Mouse (Mus musculus): ENCODE measurements around the gene Sox9. TPM values are rescaled to one million over a fixed set of nuclear protein-coding genes. Genes with fewer than 3 reads are reported as not detected.

The Sox9 gene
- 0.97 and 1.7 TPM in 2 replicates for total RNA-seq (2021)
- long read RNA-seq, full-length matches to known transcripts: 1 of 2 reads
- long read RNA-seq, partial matches to known transcripts: 0 of 2 reads
- long read RNA-seq, other reads (novel, unspliced or antisense): 1 of 2 reads

DNA sequence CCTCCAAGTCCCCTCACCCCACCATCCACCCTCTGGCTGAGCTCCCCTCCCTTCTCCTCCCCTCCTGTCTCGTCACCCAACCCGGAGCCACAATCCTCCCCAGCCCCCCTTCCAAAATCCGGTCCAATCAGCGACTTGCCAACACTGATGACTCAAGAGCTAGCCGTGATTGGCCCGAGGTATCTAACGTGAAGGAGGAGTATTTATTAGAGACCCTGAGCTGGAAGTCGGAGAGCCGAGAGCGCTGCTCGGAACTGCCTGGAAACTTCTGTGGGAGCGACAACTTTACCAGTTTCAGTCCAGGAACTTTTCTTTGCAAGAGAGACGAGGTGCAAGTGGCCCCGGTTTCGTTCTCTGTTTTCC, at the start of gene Sox9:
TSS of gene Sox9 (plus strand) at position 231 of the 363 bp plus-strand sequence.
- DNase-seq: peak; percentile 83

GRCm38 (mm10) chr11:112732401-112732800, 49.6 kb upstream of the Sox9 start:
- DNase-seq: no peak

DNA sequence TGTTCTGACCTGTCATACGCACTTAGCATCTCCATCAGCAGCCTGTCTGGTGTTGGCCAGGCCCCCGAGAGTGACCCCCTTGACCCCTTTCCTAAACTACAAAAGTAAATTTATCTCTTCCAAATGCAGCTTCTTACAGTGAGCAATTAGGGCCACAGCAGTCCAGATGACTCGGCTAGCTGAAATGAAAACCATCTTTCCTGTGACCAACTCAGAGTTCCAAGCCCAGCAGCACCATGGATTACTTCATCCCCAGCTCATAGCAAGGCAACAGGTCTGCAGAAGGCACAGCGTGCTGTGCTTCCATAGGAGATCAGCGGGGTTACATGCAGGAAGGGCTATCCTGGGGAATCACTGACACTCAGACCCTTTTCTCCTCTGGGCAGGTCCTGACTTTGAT, 45.0 kb upstream of the Sox9 start:
- no peak for DNase-seq

- no peak for DNase-seq
Observed at GRCm38 (mm10) chr11:112739681-112740080, 42.3 kb upstream of the Sox9 start.

DNA sequence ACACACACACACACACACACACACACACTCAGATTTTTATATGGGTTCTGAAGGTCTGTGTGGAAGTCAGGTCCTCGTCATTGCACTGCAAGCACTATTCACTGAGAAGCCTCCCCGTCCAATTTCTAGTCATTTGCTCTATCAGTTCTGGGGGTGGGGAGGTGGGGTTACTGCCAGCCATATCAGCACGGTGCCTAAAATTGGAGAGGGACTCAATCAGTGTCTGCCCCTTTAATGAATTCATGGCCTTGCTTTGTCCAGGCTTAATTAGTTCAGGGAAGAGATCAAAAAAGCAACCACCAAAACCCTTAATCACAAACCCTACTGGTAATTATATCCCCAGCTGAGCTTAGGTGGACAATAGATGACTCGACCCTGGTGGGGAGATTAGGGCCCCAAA, 25.5 kb upstream of the Sox9 start:
- DNase-seq: no peak

GRCm38 (mm10) chr11:112758056-112758455, 24.0 kb upstream of the Sox9 start:
- DNase-seq: no peak

GRCm38 (mm10) chr11:112766956-112767355, 15.1 kb upstream of the Sox9 start:
- DNase-seq: no peak

- DNase-seq: no peak
Observed at GRCm38 (mm10) chr11:112767531-112768041, 14.4 kb upstream of the Sox9 start.

GRCm38 (mm10) chr11:112772791-112773355, 9.2 kb upstream of the Sox9 start:
- no peak for DNase-seq

GRCm38 (mm10) chr11:112779762-112780161, 2.3 kb upstream of the Sox9 start:
- DNase-seq: peak; percentile 41

GRCm38 (mm10) chr11:112780394-112780920, 1.6 kb upstream of the Sox9 start:
- no peak for DNase-seq

- DNase-seq: peak; percentile 35
Observed at GRCm38 (mm10) chr11:112781035-112781911, 751 bp upstream of the Sox9 start.

- DNase-seq: peak; percentile 72
Observed at GRCm38 (mm10) chr11:112782357-112783121, 515 bp downstream of the Sox9 start.

DNA sequence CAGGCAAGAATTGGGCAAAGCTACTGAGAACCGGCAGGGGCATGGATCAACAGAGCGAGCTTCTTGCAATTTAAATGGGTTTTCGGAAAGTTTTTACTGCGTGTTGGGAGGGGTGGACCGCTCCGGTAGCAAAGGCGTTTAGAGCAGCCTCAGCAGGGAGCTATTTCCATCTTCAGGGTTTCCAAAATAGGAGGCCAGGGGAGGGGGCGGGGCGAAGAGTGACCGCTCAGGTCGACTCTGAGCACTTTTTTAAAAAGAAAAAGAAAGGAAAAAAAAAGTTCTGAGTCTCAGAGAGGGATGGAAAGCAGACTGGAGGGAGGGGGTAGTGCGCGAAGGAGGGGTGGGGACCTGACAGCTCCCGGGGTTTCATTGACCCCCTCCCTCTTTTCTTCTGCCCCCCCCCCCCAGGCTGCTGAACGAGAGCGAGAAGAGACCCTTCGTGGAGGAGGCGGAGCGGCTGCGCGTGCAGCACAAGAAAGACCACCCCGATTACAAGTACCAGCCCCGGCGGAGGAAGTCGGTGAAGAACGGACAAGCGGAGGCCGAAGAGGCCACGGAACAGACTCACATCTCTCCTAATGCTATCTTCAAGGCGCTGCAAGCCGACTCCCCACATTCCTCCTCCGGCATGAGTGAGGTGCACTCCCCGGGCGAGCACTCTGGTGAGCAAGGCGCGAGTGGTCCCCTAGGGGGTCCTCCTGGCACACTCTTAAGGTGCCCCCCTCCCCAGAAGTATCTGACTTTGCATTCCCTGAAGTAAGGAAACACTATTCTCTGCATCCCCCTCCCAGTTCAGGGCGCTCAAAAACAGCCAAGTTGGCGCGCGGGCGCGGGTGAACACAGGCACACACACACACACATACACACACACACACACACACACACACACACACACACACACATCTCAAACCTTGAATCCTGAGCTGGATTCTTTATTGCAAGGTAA, 1.6 kb downstream of the Sox9 start:
- DNase-seq: no peak

DNA sequence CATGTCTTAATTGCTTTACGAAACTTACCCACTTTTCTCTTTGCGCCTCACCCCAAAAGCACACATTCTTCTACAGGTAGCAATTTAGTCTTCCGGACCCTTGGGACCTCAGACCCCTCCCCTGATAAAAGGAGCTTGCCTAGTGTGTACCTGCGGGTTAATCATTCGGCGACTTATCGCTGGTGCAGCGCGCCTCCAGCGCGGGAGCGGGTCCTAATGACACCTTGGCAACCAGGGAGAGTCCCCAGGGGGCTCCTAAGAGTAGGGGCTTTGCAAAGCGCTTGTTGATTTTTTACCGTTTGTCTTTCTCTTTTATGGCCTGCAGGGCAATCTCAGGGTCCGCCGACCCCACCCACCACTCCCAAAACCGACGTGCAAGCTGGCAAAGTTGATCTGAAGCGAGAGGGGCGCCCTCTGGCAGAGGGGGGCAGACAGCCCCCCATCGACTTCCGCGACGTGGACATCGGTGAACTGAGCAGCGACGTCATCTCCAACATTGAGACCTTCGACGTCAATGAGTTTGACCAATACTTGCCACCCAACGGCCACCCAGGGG, 2.4 kb downstream of the Sox9 start:
- DNase-seq: no peak

GRCm38 (mm10) chr11:112784903-112785381, 2.9 kb downstream of the Sox9 start:
- no peak for DNase-seq

GRCm38 (mm10) chr11:112785581-112785980, 3.6 kb downstream of the Sox9 start:
- no peak for DNase-seq

DNA sequence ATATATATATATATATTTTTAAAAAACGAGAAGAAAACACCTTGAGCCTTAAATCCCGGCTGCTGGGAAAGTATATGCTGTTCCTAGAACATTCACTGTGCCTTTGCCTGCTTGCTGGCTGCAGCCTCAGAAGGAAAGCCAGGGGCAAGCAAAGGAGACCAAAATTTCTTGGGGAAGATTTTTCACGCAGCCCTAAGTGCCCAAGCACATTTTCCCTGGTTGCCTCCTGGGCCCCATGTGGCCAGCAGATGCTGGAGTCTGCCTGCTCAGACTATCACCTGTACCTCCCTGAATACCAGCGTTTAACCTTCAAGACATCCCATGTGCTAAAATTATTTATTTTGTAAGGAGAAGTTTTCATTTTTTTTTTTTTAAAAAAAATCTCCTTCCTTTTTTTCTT, 4.4 kb downstream of the Sox9 start:
- no peak for DNase-seq

DNA sequence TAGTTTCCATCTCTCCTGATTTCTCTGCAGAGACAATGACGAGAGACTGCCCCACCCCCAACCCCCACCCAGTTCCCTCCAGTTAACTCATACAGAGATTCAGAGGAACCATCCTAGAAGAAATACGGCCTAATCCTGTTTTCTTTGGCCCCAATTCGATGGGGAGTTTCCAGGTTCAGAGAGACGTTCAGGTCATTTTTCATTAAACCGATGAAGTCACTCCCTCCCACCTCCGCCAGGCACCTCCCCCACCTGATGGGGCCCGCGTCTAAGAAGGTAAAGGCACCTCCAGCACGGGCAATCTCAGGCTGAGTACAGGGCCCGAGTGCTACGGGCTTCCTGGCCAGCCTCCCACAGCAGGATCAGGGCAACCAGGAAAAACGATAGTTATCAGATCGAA, 6.3 kb downstream of the Sox9 start:
- DNase-seq: no peak

GRCm38 (mm10) chr11:112796379-112796778, 14.4 kb downstream of the Sox9 start:
- no peak for DNase-seq

Data from adrenal gland, postnatal 25 days (tissue).